Mouse (Mus musculus) spleen, postnatal 36 days (tissue): ENCODE measurements at regions not wholly inside any gene's neighbourhood (a gene's known extent, or its start where the extent isn't known, plus 50 kb on each side); places are given as distances from the start of the nearest gene placed in this dataset.
"Not testable (repeated sequence)": the region's sequence is repeated elsewhere in the genome, so short reads cannot be mapped to it uniquely, and the experiment has no call there.

Experiments used
- DNase-seq, 2 experiments: peaks; one replicate each; pipeline ENCODE4 v3.0.0; 2022; ENCODE audit warnings: low spot score in 2 of 2, mixed read lengths in 1 of 2

DNA sequence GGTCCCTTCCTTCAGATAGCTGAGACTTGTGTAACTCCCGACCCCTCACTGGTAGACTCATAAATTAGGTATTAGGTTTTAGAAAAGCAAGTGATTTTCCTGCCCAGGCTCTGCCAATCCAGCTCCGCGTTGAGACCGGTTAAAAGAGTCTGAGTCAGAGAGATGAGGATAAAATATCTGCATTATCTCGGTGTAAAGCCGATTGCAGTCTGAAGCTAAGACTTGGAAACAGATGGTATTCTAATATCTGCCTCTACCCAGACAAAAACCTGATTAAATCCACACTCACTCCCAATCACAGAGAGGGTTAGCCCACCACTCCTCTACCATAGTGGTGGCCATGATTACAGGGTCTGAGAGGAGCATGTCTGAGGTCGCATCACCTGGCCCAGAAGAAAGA, 276.1 kb upstream of the Jarid2 start:
- no peak for DNase-seq

DNA sequence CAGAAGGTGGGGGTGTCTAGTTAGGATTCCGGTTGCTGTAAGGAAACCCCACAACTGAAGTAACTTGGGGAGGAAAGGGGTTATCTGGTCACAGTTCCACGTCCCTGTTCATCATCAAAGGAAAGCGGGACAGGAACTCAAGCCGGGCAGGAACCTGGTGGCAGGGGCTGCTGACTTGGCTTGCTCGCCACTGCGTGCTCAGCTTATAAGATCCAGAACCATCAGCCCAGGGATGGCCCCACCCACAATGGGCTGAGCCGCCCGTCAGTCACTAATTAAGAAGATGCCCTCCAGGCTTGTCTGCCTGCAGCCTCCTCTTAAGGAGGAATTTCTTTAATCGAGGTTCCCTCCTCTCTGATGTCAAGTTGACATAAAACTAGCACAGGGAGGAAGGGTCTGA, 275.1 kb upstream of the Jarid2 start:
- DNase-seq, result no peak

DNA sequence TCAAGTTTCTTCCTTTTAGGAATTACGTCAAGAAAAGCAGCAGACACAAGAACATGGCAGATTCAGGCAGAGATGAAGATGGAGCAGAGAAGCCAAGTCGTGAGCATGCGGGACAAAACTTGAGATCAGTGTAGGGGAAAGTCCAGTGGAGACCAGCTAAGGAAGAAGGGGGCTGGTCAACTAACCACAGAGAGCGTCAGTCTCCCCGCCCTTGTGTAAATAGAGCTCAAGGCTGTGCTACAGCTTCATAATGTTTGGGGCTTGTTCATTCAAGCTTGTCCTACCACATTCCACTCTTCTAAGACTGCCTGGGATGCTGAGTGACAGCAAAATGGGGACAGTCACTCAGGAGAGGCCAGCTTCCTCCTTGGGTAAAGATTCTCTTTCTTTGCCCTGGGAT, 274.1 kb upstream of the Jarid2 start:
- no peak for DNase-seq

DNA sequence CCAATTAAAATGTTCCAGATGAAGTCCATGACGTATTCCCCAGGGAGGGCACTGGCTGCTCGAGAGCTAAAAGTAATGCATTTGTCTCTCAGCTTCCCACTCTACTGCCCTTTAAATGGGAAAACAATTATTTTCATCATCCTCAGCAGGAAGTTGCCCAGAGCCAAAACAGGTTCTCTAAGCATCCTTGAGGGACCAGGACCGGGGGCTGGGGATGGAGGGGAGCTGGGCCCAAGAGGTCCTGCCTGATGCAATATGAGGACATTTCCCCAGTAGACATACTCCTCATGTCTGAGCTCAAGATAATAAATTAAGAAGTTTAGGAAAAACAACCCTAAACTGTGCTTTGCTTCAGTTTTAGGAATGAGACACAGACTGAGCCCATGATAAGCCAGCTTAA, 270.5 kb upstream of the Jarid2 start:
- no peak for DNase-seq

DNA sequence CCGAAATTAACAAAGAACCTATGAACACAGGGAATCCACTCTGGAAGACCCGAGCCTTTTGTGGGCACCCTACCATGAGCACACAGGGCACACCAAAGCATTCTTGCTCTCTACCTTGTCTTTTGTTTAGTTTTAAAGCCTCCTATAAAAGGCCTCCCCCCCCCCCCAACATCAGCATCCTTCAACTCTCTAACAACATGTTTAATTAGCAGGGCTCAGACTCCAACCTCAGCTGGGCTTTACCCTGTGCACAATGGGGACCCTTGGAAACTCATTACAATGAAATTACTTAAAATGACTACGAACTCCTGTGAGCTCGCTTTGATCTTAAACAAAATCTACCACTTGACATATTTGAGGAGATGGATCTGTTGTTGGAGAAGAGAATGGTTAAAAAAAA, 270.1 kb upstream of the Jarid2 start:
- no peak for DNase-seq

DNA sequence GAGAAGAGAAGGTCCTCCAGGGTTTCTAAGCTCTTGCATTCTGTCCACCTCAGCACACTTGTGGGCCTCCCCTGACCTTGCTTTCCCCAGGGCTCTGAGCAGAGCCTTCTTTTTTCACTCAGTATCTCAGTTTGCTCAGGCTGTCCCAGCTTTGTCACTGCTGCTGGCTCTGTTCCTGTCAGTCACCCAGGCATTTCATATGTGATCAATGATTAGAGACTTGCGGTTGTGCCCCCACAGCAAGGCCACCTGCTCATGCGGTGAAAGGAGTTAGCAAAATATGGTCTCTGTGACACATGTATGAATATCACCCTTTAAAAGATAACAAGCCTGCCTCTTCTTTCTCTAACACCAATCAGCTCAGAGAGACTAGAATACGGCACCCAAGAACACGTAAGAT, 265.6 kb upstream of the Jarid2 start:
- no peak for DNase-seq

DNA sequence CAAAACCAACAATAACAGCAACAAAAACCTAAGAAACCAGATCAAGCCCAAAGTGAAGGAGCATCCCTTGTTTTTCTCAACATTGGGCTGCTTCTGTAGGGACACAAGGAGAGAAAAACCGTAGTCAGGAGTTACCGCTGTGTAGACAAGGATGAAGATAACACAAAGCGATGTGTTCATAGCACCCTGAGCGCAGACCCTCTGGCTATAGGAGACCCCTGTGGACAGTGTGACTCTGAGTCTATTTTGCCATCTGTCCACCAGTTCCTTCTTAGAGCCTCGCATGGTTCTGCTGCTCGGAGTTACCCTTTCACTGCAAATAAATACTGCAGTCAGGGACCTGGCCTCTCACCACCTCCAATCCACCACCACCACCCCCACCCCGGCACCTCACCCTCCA, 263.7 kb upstream of the Jarid2 start:
- DNase-seq, result no peak

DNA sequence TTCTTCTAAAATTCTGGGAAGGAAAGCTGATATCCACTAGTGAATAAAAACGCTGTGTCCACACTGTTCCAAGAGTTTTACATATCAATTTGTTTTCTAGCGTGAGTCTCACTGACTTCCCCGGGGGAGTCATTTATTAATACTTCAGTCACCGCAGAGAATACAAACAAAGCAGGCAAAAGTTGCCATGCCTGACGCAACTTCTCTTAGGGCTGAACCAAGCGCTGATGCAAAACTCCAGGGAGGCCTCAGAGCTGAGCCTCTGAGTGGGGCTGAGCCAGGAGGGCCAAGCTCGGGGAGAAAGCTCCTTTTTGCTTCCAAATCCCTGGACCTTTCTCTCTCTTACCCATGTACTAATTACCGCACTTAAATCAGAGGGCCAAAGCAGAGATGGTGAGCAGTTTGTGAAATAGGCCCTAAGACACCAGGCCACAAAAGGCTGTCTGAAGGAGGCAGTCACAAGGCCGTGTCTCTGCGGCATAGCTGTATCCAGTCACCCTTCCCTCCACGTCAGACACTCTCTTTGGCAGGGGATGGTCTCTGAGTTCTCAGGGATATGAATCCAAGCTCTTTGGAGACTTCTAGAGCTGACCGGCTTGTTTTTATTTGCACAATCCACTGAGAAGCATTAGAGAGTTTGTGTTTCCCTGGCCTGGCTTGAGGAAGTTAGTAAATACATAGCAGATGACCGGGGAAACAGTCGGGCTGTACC, 260.2 kb upstream of the Jarid2 start:
- no peak for DNase-seq

DNA sequence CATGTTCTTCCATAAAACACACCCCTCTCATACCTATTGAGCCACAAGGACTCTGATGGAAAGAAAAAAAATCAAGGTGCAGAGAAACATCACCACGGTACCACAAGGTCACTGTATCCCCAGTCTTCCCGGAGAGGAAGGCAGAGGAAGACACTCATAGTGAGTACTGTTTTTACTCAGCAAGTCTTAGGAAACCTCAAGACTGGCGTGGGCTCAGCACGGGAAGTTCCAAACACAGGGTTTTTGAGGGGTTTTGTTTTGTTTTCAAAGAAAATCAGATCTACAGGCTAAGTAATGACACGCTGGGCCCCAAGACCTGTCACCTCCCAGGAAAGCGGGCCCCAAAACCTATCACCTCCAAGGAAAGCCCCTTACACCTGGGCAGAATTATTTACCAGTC, 259.6 kb upstream of the Jarid2 start:
- DNase-seq, result no peak

DNA sequence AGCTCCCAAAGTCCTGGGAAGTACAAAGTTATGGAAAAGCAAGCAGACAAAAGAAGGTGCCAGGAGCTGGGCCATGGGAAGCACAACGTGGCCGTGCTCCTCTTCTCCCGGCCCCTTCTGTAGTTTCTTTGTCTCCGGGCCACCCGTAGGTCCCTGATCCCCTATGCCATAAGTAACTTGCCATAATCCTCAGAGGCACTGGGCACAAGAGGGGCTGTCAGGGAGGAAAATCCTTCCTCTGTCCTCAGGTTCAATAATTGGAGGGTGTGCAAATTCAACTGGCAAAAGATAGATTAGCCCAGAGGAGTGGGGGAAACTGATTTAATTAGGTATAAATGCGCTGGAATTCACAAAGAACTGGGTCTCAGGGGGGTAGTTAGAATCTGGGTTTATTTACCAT, 256.1 kb upstream of the Jarid2 start:
- DNase-seq, result no peak

DNA sequence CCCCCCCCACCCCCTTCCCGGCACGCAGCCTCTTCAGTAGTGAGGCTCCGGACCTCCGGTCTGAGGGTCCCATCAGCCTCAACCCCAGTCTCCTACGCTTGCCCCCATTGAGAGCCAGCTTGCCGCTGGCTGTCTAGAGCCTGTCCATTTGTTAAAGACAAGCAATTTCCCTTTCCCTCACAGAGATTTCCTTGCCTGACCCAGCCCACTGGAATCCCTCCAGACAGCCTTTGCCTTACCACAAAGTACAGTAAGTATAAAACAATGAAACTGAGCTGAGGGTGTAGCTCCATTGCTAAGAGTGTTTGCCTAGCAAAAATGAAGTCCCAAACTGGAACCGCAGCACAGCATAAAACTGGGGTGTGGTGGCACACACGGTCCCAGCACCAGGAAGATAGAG, 252.4 kb upstream of the Jarid2 start:
- DNase-seq, result no peak

DNA sequence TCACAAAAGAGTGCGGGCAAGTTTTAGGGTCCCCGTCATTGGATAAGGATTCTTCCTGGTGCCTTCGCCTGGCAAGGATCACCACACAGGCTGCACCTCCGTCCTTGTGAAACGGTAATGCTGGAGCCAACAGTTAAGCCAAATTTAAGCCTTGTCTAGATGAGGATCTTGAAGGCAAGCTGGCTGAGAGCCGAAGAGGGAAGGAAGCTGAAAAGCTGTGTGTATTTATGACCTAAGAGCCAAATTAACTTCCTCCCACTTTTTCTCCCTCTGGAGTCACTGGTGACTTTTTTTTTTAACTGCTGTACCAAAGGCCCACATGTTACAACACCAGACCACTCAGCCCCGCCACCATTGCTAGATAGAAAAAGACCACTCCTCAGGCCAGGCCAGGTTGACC, 249.1 kb upstream of the Jarid2 start:
- no peak for DNase-seq

DNA sequence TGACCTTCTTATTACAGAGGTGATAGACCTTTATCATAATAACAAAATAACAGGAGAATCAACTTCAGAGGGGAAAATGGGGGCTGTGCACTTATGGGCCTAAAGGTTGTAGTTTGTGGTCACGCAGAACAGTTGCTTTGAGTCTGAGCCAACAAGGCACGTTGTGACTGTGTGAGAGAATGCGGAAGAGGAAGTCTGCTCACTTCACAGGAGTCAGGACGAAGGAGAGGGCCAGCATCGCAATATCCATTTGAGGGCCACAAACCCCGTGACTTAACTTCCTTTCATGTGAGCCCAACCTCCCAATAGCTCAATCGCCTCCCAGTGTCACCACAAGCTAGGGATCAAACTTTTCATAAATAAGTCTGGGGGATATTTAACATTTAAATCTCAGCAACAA, 246.6 kb upstream of the Jarid2 start:
- DNase-seq, result peak; percentile 54 to 65

DNA sequence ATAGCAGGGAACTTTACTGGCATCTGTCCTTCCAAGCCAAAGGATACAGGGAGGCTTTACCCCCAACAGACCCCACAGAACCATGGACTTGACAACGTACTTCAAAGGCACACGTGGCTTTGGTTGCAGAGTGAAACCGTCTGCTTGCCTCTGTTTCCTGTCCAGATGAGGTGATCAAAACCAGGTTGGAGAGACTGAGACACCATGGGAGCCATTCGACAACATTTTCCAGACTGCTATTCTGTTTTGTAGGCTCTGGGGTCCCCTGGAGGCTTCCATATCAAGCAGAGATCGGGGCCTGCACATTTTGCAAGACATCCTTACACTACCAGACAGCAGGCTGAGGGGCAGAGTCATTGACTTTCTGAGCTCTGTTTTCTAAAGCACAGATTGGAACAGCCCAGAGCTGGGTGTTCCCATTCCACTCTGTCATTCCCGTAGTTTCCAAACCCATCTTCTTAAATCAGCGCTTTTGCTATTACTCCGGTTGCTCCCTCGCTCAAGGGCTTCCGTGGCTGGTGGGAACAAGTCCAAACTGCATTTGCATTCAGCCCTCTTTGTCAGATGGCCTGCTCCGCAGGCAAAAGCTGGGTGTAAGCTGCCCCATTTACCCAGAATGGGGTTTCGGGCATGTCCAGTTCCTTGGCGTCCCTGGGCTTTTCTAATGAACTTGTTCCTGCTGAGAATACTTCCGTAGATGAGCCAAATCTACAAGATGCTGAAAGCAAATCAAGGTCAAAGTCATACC, 244.5 kb upstream of the Jarid2 start:
- no peak for DNase-seq

DNA sequence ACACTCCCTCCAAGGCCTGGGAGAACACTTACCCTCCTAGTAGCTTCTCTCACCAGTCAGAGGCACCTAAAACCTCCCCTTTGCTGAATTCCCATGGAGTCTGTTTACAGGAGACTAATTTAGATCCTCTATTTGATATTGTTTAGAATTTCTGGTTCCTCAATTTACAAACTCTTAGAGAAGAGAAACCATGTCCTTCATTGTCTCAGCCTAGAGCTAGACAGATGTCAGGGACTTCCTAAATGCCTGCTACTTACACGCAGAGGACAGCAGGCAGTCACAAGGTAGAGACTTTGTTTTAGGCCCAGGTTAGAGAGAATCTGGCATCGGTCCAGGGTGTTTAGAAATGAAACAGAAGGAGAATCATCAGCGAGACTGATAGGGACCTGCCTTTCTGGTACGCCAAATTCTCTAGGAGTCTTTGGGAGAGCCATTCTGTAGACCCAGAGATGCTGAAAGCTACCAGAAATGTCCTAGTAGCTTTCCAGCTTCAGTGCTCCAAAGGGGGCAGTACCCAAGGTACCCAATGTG, 238.3 kb upstream of the Jarid2 start:
- DNase-seq, result no peak

DNA sequence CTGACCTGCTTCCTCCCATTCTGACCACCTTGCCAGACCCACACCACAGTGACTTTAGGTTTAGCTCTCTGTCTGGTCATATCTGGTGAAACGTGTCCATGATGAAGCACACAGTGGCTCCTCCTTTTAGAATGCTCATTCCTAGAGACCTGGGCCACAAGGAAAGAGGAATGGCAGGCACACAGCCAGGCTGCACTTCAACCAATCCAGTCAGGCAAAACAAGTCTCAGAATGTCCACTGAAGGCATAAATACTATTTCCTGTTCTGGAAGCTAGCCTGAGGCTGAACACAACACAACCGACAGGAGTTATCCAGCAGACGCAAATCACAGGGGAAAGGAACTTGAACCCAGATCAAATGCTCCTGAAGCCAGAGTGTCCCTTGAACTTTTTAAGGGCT, 235.4 kb upstream of the Jarid2 start:
- no peak for DNase-seq

DNA sequence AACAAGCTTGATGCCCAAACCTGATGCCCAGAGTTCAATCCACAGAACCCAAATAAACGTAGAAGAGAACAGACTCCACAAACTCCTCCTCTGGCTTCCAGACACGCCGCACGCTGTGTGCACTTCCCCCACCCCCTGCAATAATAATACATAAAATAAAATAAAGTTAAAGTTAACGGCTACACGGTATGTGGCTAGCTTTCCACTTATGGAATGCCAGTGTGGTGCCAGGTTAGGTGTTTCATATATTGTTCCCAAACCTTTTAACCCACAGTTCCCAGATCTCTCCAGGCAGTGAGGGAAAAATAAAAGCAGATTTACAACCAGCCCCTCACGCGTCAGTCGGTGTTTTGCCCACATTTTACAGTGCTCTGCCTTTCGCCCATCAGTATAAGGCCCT, 233.8 kb upstream of the Jarid2 start:
- no peak for DNase-seq

DNA sequence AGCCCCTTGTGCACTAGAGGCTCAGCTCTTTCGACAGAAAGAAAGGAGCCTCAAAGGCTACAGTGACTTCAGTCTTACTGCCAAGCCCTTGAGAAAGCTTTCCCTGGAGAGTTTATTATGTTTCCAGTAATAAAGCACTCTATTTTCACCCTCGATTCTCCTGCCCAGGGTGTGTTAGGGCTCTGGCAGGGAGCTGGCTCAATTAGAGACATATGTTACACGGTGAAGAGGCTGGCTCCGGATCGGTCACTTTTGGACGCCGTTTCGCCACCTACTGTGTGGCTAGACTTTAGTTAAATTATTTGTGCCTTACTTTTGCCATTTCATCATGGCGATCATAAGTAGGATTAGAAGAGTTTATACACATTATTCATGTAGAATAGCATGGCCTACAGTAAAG, 232.7 kb upstream of the Jarid2 start:
- DNase-seq, result no peak

DNA sequence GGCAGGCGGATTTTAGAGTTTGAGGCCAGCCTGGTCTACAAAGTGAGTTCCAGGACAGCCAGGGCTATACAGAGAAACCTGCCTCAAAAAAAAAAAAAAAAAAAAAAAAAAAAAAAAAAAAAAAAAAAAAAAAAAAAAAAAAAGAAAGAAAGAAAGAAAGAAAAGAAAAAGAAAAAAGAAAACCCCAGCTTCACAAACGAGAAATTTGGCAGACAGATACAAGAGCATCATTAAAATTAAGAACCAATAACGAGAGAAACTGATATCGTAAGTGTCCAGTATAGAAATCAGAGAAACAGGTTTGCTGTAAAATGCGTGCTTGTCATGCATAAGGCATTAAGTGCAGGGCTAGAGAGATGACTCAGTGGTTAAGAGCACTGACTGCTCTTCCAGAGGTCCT, 228.4 kb upstream of the Jarid2 start:
- not testable (repeated sequence) for DNase-seq

DNA sequence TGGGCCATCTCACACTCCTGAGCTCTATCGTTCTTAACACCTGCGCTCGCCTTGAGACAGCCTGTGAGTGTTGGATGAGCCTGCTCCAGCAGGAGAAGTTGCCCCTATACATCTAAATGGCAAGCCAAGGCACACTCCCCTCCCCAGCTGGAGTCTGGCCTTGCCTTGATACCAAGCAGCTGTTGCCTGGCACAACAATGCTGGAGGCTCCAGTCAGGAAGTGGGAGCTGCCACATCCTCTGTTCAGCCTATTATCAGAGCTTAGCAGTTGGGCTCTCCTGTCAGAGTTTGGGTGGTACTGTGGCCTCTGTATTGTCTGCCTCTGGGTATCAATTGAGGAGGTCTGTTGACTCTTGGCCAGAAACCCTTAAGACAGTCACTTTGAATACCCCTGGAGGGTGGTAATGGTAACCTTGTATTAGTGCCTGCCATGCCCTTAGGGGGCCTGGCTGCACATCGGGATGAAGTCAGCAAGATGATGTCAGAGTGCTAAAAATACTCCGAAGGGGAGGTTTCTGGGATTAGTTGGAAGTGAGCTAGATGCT, 227.4 kb upstream of the Jarid2 start:
- no peak for DNase-seq

DNA sequence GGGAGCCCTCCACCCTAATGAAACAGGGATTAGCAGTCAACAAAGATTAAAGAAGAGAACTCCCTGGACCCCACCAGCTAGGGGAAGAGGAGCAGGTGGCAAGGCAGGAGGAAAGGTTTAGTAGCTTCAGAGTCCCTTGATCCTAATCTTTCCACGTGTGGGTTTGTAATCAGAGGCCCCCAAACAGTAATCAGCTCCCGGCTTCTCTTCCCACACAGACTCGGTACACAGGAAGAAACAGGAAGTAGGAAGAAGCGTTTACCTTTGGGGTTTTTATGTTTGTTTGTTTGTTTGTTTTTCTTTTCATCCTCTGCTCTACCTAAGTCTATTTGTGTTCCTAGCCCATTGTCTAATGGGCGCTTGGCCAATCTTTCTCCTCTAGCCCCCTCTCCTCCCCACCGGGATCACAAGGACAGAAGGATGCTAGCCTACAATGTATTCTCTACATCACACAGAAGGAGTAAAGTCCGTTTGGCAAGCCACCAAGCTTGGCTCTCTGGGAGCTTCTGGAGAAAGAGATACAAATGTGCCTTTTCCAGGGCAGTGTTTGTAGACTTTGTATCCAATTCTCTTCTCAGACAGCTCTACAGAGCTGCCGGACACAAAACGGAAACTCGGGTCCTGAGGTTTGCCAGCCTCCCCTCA, 226.5 kb upstream of the Jarid2 start:
- DNase-seq, result no peak

DNA sequence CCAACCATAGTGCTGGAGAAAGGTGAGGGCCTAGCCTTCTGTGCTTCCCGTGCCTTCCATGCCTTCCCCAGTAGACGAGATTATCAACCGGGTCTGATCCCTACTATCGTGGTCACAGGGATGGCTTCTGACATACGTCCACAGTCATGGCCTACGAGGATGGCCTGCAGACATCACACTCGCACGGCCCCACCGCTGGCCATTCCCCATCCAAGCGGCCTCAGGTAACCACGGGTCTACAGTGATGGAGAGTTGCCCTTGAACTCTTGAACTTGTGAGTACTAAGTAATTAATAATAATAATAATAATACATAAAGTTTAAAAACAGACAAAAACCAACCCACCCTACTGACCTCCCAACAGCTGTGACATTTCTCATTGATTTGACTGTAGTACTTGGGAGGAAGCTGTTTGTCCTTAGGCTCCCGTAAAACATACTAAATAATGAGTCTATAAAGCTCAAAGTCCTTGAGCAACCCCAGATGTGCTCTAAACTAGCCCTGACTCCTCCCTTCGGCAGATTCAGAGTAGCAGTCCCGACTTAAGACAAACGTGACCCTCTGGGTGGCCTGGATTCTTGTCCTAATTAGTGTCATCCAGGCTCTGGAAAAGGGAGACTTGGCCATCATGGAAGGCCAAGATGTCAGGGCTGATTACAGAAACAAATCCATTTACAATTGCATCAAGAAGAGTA, 225.9 kb upstream of the Jarid2 start:
- no peak for DNase-seq
